Mouse (Mus musculus): ENCODE measurements at regions not wholly inside any gene's neighbourhood (a gene's known extent, or its start where the extent isn't known, plus 50 kb on each side); places are given as distances from the start of the nearest gene placed in this dataset.

GRCm38 (mm10) chr1:193673236-193673830, 303.2 kb upstream of the Camk1g start:
- no peak for ATAC-seq (ENCODE audit: insufficient number of reproducible peaks, low FRiP score)
- WGBS: 23% methylated on average over 3 of the region's 3 CpGs

DNA sequence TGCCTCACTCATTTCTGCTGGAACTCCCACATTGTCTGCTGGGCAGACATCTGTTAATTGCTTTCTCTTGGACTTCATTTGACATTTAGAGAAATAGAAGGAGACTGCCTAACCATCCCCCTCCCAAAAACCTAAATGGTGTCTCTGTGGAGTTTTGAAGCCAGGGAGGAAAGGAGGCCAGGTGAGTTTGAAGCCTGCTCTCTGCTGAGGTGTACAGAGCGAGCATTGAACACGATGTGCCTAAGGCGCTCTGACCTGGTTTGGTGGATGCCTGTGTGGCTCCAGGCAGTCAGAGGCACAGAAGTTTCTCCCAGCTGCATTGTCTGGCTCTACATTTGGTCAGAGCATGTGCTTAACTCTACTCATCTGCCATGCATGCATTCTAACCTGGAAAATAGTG, 302.6 kb upstream of the Camk1g start:
- 55% methylated on average over 3 of the region's 3 CpGs for WGBS

More at GRCm38 (mm10) chr1:193673236-193673830, 303.2 kb upstream of the Camk1g start:
- Histone ChIP-seq H3K4me1 (replicated peaks) (peaks cover 14% of the 10 kb centered on the region; the same call in 1 of the 2 replicates), H3K27me3 (replicated peaks) (peaks cover 4% of the 10 kb centered on the region), H3K9me3 (replicated peaks) (no peaks in the 10 kb centered on the region), H3K9ac (no peak overlapping the region), H3K27ac (ENCODE audit: poor library complexity, severe bottlenecking) (no peak overlapping the region), H3K4me3 (no peak overlapping the region), H3K4me2 (no peak overlapping the region), H3K36me3 (no peaks in the 10 kb centered on the region)

DNA sequence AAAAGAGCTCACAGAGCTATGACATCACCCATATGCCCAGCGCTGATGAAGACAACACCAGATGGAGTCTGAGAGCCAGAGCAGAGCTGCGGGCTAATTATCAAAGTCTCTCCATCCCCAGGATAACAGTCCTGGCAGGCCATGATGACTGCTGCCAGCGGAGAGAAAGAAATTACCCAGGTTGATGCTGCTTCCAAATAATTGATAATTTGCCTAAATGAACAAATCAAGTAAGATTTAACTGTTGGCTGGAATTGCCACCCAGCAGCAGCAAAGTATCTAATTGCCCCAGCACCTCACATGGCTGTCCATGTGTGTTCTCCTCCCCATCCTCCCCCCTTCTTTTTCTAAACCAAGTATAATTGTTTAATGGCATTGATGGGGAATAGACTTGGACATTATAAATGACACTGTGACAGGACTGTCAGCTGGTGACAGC, 301.7 kb upstream of the Camk1g start:
- Histone ChIP-seq H3K27me3 (replicated peaks) (no peaks in the 10 kb centered on the region; the same call in 1 of the 2 replicates), H3K9me3 (replicated peaks) (no peaks in the 10 kb centered on the region), H3K4me1 (replicated peaks) (peaks cover 22% of the 10 kb centered on the region), H3K4me2 (no peak overlapping the region), H3K27ac (ENCODE audit: poor library complexity, severe bottlenecking) (no peak overlapping the region), H3K9ac (no peak overlapping the region), H3K36me3 (no peaks in the 10 kb centered on the region), H3K4me3 (no peak overlapping the region)
- WGBS: 40% methylated on average over 3 of the region's 3 CpGs
- ATAC-seq (ENCODE audit: insufficient number of reproducible peaks, low FRiP score): no peak

More for the DNA sequence above, 302.6 kb upstream of the Camk1g start:
- ATAC-seq (ENCODE audit: insufficient number of reproducible peaks, low FRiP score): no peak
- Histone ChIP-seq H3K4me3 (no peak overlapping the region), H3K4me1 (replicated peaks) (peaks cover 15% of the 10 kb centered on the region; the same call in 1 of the 2 replicates), H3K9ac (no peak overlapping the region), H3K36me3 (no peaks in the 10 kb centered on the region), H3K27ac (ENCODE audit: poor library complexity, severe bottlenecking) (no peak overlapping the region), H3K27me3 (replicated peaks) (peaks cover 4% of the 10 kb centered on the region), H3K9me3 (replicated peaks) (no peaks in the 10 kb centered on the region), H3K4me2 (no peak overlapping the region)

DNA sequence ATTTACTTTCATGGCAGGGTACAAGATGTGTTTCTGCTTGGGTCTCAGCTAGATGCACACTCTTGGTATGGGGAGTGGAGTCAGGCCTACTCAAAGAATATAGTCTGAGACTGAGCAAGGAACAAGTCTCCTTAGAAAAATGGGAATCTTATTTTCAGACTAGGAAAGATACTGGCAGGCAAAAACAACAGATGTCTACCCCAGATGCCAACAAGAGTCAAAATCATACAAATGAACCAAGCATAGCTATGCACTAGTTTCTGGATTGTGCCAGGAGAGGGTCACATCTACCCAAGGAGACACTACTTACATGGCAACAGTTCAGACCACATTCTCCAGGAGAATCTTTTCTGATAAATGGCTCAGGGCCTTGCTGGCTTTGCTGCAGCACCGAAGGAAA, 300.9 kb upstream of the Camk1g start:
- Histone ChIP-seq H3K4me2 (no peak overlapping the region), H3K27ac (ENCODE audit: poor library complexity, severe bottlenecking) (no peak overlapping the region), H3K36me3 (no peaks in the 10 kb centered on the region), H3K4me3 (no peak overlapping the region), H3K9me3 (replicated peaks) (no peaks in the 10 kb centered on the region), H3K4me1 (replicated peaks) (peaks cover 27% of the 10 kb centered on the region), H3K27me3 (replicated peaks) (no peaks in the 10 kb centered on the region; the same call in 1 of the 2 replicates), H3K9ac (no peak overlapping the region)
- ATAC-seq (ENCODE audit: insufficient number of reproducible peaks, low FRiP score): no peak
- WGBS: 73% methylated on average over 1 of the region's 1 CpGs

DNA sequence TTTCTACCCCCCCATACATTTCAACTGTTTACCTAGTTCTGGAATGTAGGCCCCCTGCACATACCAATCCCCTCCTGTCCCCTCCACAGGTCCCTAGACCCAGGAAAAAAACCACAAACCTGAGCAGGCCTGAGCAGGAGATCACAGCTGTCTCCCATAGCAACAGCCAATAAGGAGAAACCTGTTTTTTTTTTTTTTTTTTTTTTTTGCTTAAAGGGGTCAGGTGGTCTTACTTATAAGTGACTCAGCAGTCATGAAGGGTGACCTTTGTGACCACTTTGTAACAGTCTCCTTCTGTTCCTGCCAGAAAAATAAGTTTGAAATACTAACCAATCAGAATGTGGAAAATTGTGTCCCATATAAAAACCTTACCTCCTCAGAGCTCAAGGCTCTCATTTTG, 299.9 kb upstream of the Camk1g start:
- H3K9ac ChIP-seq: no peak overlapping the region
- H3K4me1 ChIP-seq (replicated peaks): peaks cover 37% of the 10 kb centered on the region
- no peaks in the 10 kb centered on the region for H3K9me3 ChIP-seq (replicated peaks)
- no peak overlapping the region for H3K4me3 ChIP-seq
- no peak overlapping the region for H3K27ac ChIP-seq (ENCODE audit: poor library complexity, severe bottlenecking)
- no peaks in the 10 kb centered on the region for H3K27me3 ChIP-seq (replicated peaks)
- no peaks in the 10 kb centered on the region for H3K36me3 ChIP-seq
- no peak overlapping the region for H3K4me2 ChIP-seq
- ATAC-seq (ENCODE audit: insufficient number of reproducible peaks, low FRiP score): no peak

GRCm38 (mm10) chr1:193668841-193669240, 298.7 kb upstream of the Camk1g start:
- Histone ChIP-seq H3K9me3 (replicated peaks) (no peaks in the 10 kb centered on the region), H3K4me3 (no peak overlapping the region), H3K9ac (no peak overlapping the region), H3K36me3 (no peaks in the 10 kb centered on the region), H3K4me1 (replicated peaks) (peaks cover 46% of the 10 kb centered on the region), H3K4me2 (no peak overlapping the region), H3K27me3 (replicated peaks) (no peaks in the 10 kb centered on the region), H3K27ac (ENCODE audit: poor library complexity, severe bottlenecking) (no peak overlapping the region)
- ATAC-seq (ENCODE audit: insufficient number of reproducible peaks, low FRiP score): no peak

GRCm38 (mm10) chr1:193665854-193666253, 295.8 kb upstream of the Camk1g start:
- 58% methylated on average over 5 of the region's 5 CpGs for whole genome bisulfite sequencing
- Histone ChIP-seq H3K9me3 (replicated peaks) (no peaks in the 10 kb centered on the region), H3K27me3 (replicated peaks) (no peaks in the 10 kb centered on the region), H3K9ac (no peak overlapping the region), H3K4me2 (no peak overlapping the region), H3K4me1 (replicated peaks) (peaks cover 66% of the 10 kb centered on the region), H3K36me3 (no peaks in the 10 kb centered on the region), H3K27ac (ENCODE audit: poor library complexity, severe bottlenecking) (no peak overlapping the region), H3K4me3 (no peak overlapping the region)
- no peak for ATAC-seq (ENCODE audit: insufficient number of reproducible peaks, low FRiP score)

DNA sequence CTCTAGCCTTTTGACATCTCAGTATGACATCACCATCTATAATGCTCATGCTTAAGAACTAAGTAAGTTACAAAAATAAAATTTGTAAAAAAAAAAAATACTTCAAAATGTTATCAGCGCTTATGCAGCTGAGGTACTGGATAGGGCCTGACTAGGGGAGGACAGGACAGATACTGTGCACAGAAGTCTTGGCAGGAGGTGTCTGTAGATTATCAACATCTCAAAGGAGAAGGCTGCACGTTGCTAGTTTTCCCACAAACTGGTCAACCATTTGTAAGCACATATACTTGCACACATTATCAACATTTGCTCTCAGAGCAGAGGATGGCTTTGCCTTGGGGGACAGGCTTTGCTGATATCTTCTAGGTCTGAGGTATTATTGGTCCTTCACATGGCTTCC, 294.5 kb upstream of the Camk1g start:
- no peak for ATAC-seq (ENCODE audit: insufficient number of reproducible peaks, low FRiP score)
- Histone ChIP-seq H3K9ac (no peak overlapping the region), H3K36me3 (no peaks in the 10 kb centered on the region), H3K9me3 (replicated peaks) (no peaks in the 10 kb centered on the region), H3K4me1 (replicated peaks) (peaks cover 66% of the 10 kb centered on the region), H3K4me3 (no peak overlapping the region), H3K4me2 (no peak overlapping the region), H3K27me3 (replicated peaks) (no peaks in the 10 kb centered on the region), H3K27ac (ENCODE audit: poor library complexity, severe bottlenecking) (no peak overlapping the region)
- WGBS: 37% methylated on average over 2 of the region's 2 CpGs

GRCm38 (mm10) chr1:193663587-193663986, 293.5 kb upstream of the Camk1g start:
- Histone ChIP-seq H3K36me3 (no peaks in the 10 kb centered on the region), H3K4me1 (replicated peaks) (peaks cover 60% of the 10 kb centered on the region), H3K4me3 (no peak overlapping the region), H3K27ac (ENCODE audit: poor library complexity, severe bottlenecking) (no peak overlapping the region), H3K27me3 (replicated peaks) (no peaks in the 10 kb centered on the region), H3K9ac (no peak overlapping the region), H3K9me3 (replicated peaks) (no peaks in the 10 kb centered on the region), H3K4me2 (no peak overlapping the region)
- 55% methylated on average over 3 of the region's 3 CpGs for WGBS
- no peak for ATAC-seq (ENCODE audit: insufficient number of reproducible peaks, low FRiP score)

- peaks cover 53% of the 10 kb centered on the region for H3K4me1 ChIP-seq (replicated peaks)
- no peak overlapping the region for H3K27ac ChIP-seq (ENCODE audit: poor library complexity, severe bottlenecking)
- H3K4me3 ChIP-seq: no peak overlapping the region
- no peak for ATAC-seq (ENCODE audit: insufficient number of reproducible peaks, low FRiP score)
- WGBS: 62% methylated on average over 3 of the region's 3 CpGs
- no peaks in the 10 kb centered on the region for H3K36me3 ChIP-seq
- no peak overlapping the region for H3K4me2 ChIP-seq
- no peak overlapping the region for H3K9ac ChIP-seq
- H3K9me3 ChIP-seq (replicated peaks): no peaks in the 10 kb centered on the region
- H3K27me3 ChIP-seq (replicated peaks): no peaks in the 10 kb centered on the region
Observed at GRCm38 (mm10) chr1:193662166-193662890, 292.2 kb upstream of the Camk1g start.

- H3K4me1 ChIP-seq (replicated peaks): peaks cover 48% of the 10 kb centered on the region
- no peaks in the 10 kb centered on the region for H3K27me3 ChIP-seq (replicated peaks)
- 22% methylated on average over 4 of the region's 4 CpGs for WGBS
- H3K4me3 ChIP-seq: no peak overlapping the region
- peak overlapping the region; percentile 12; the same call in 1 of the 2 replicates for H3K27ac ChIP-seq (ENCODE audit: poor library complexity, severe bottlenecking)
- H3K4me2 ChIP-seq: no peak overlapping the region
- no peak overlapping the region for H3K9ac ChIP-seq
- no peaks in the 10 kb centered on the region for H3K36me3 ChIP-seq
- no peaks in the 10 kb centered on the region for H3K9me3 ChIP-seq (replicated peaks)
- no peak for ATAC-seq (ENCODE audit: insufficient number of reproducible peaks, low FRiP score)
Observed at GRCm38 (mm10) chr1:193661377-193661776, 291.3 kb upstream of the Camk1g start.
